18 mouse cellular contexts compared by ENCODE assay signal in genomic region chr10:22301641-22302040, GRCm38 (mm10). TPM values are rescaled to one million over a fixed set of nuclear protein-coding genes. Genes with fewer than 3 reads are reported as not detected.
DNase-seq lines count a peak whose midpoint lies in the region; ATAC-seq and TF ChIP-seq lines count a peak whose summit lies in the region.
"Had no signal": no experiment of that assay in that cellular context is flagged by ENCODE, and none has a peak within 500 bp of the region (broad histone marks: within the 10 kb centered on the region; RNA-seq: fewer than 3 reads in every experiment).

No protein-coding gene starts in this region.

- no peak for TF ChIP-seq CTCF in thymus, adult 2 months (IDR thresholded peaks at IDR 0.05; ENCODE audit: borderline replicate concordance, control insufficient read depth, extremely low read depth, insufficient read depth, low read length, poor library complexity)
- no peak for TF ChIP-seq CTCF in MEL (IDR thresholded peaks at IDR 0.05 in 2 of 3, conservative IDR thresholded peaks at IDR 0.05 in 1 of 3; ENCODE audit: control insufficient read depth in 1 of 3, insufficient read depth in 1 of 3, low read depth in 2 of 3, low read length in 3 of 3, poor library complexity in 1 of 3, severe bottlenecking in 1 of 3)

- H3K27ac ChIP-seq in thymus, adult 2 months (ENCODE audit: control insufficient read depth, insufficient read depth, low read length), result peak overlapping the region; percentile 98
- H3K27ac ChIP-seq in MEL (ENCODE audit: control insufficient read depth, low read depth, low read length), result peak overlapping the region; percentile 98
- H3K27ac ChIP-seq in liver, embryonic 16.5 days (ENCODE audit: low read length), result no peak overlapping the region; the same call in 1 of the 2 replicates
- no peak overlapping the region for H3K27ac ChIP-seq in hindbrain, embryonic 13.5 days
- H3K27ac ChIP-seq: heart, embryonic 15.5 days; stomach, embryonic 15.5 days had no signal

- WGBS in thymus, adult 2 months, result 59% methylated on average over 1 of the region's 1 CpGs
- WGBS in liver, embryonic 16.5 days (ENCODE audit: insufficient replicate concordance), result 33% methylated on average over 1 of the region's 1 CpGs
- whole genome bisulfite sequencing in hindbrain, embryonic 13.5 days, result 90% methylated on average over 1 of the region's 1 CpGs

- no peaks in the 10 kb centered on the region for H3K36me3 ChIP-seq in thymus, adult 2 months (ENCODE audit: control insufficient read depth, insufficient read depth, low read length)
- peaks cover 0 to 51% of the 10 kb centered on the region in 2 experiments; a peak in 2 of 4 replicates for H3K36me3 ChIP-seq in MEL (ENCODE audit: control insufficient read depth in 1 of 2, insufficient read depth in 2 of 2, low read length in 2 of 2)
- H3K36me3 ChIP-seq in liver, embryonic 16.5 days (ENCODE audit: control insufficient read depth, insufficient read depth), result no peaks in the 10 kb centered on the region
- H3K36me3 ChIP-seq in splenic B cell, adult 2 months (ENCODE audit: control insufficient read depth, insufficient read depth, low read length, poor library complexity, severe bottlenecking), result peaks cover 2% of the 10 kb centered on the region
- H3K36me3 ChIP-seq in hindbrain, embryonic 13.5 days, result no peaks in the 10 kb centered on the region
- H3K36me3 ChIP-seq: heart, embryonic 15.5 days; stomach, embryonic 15.5 days had no signal

- peak overlapping the region; percentile 85 for H3K9ac ChIP-seq in MEL (ENCODE audit: control insufficient read depth, low read depth, low read length, poor library complexity, severe bottlenecking)
- no peak overlapping the region for H3K9ac ChIP-seq in liver, embryonic 16.5 days (ENCODE audit: low read depth, low read length)
- H3K9ac ChIP-seq in hindbrain, embryonic 13.5 days, result no peak overlapping the region
- H3K9ac ChIP-seq: heart, embryonic 15.5 days; stomach, embryonic 15.5 days had no signal

- peak overlapping the region; percentile 17; the same call in 1 of the 2 replicates for H3K4me2 ChIP-seq in liver, embryonic 16.5 days (ENCODE audit: low read depth, low read length)
- no peak overlapping the region for H3K4me2 ChIP-seq in hindbrain, embryonic 13.5 days
- H3K4me2 ChIP-seq: heart, embryonic 15.5 days; stomach, embryonic 15.5 days had no signal

- TF ChIP-seq POLR2A in thymus, adult 2 months (IDR thresholded peaks at IDR 0.05; ENCODE audit: control insufficient read depth, extremely low read depth, insufficient read depth, low read length, poor library complexity), result no peak
- no peak; a peak in 1 of 4 replicates for TF ChIP-seq POLR2A in MEL (IDR thresholded peaks at IDR 0.05; ENCODE audit: control insufficient read depth in 1 of 2, insufficient read depth in 1 of 2, low read depth in 1 of 2, low read length in 2 of 2, poor library complexity in 1 of 2)

- peaks cover 6% of the 10 kb centered on the region for H3K79me2 ChIP-seq in MEL (ENCODE audit: control insufficient read depth, insufficient read depth, low read length, poor library complexity)

- peak in 1 of 2 experiments; percentile 50; a peak in 1 of 4 replicates for TF ChIP-seq EP300 in MEL (IDR thresholded peaks at IDR 0.05; ENCODE audit: low read depth in 1 of 2, low read length in 2 of 2)

- ATAC-seq in liver, embryonic 16.5 days (ENCODE audit: low read depth), result no peak
- ATAC-seq in hindbrain, embryonic 13.5 days (ENCODE audit: low FRiP score), result no peak
- ATAC-seq: forebrain, embryonic 14.5 days; hindbrain, embryonic 16.5 days had no signal

- no peaks in the 10 kb centered on the region for H3K27me3 ChIP-seq in thymus, adult 2 months (ENCODE audit: control insufficient read depth, insufficient read depth, low read length)
- no peaks in the 10 kb centered on the region for H3K27me3 ChIP-seq in MEL (ENCODE audit: control insufficient read depth in 1 of 2, insufficient read depth in 2 of 2, low read length in 2 of 2)
- no peaks in the 10 kb centered on the region for H3K27me3 ChIP-seq in liver, embryonic 16.5 days (ENCODE audit: control insufficient read depth, insufficient read depth, low read depth, low read length)
- H3K27me3 ChIP-seq in splenic B cell, adult 2 months (ENCODE audit: control insufficient read depth, insufficient read depth, low read length, poor library complexity, severe bottlenecking), result no peaks in the 10 kb centered on the region
- no peaks in the 10 kb centered on the region for H3K27me3 ChIP-seq in hindbrain, embryonic 13.5 days
- H3K27me3 ChIP-seq: heart, embryonic 15.5 days; stomach, embryonic 15.5 days had no signal

- H3K4me1 ChIP-seq in thymus, adult 2 months (replicated peaks; ENCODE audit: control insufficient read depth, insufficient read depth, low read length), result peaks cover 16% of the 10 kb centered on the region
- peaks cover 16 to 39% of the 10 kb centered on the region in 2 experiments for H3K4me1 ChIP-seq in MEL (ENCODE audit: control insufficient read depth in 1 of 2, insufficient read depth in 2 of 2, low read length in 2 of 2)
- no peaks in the 10 kb centered on the region for H3K4me1 ChIP-seq in liver, embryonic 16.5 days (ENCODE audit: control insufficient read depth, low read depth, low read length)
- no peaks in the 10 kb centered on the region for H3K4me1 ChIP-seq in hindbrain, embryonic 13.5 days (replicated peaks)
- H3K4me1 ChIP-seq: heart, embryonic 15.5 days; stomach, embryonic 15.5 days had no signal

- no peak overlapping the region; the same call in 1 of the 2 replicates for H3K4me3 ChIP-seq in thymus, adult 2 months (ENCODE audit: control insufficient read depth, insufficient read depth, low read length)
- peak overlapping the region; percentile 68 to 76 for H3K4me3 ChIP-seq in MEL (ENCODE audit: control insufficient read depth in 1 of 2, insufficient read depth in 1 of 2, low read depth in 2 of 2, low read length in 2 of 2)
- peak overlapping the region; percentile 36 for H3K4me3 ChIP-seq in liver, embryonic 16.5 days (ENCODE audit: low read depth, low read length)
- no peak overlapping the region for H3K4me3 ChIP-seq in hindbrain, embryonic 13.5 days
- H3K4me3 ChIP-seq: heart, embryonic 15.5 days; stomach, embryonic 15.5 days had no signal

- H3K9me3 ChIP-seq in MEL (replicated peaks; ENCODE audit: insufficient read depth, low read length), result no peaks in the 10 kb centered on the region
- no peaks in the 10 kb centered on the region for H3K9me3 ChIP-seq in liver, embryonic 16.5 days (replicated peaks; ENCODE audit: control insufficient read depth, low read length)
- H3K9me3 ChIP-seq in hindbrain, embryonic 13.5 days, result no peaks in the 10 kb centered on the region
- H3K9me3 ChIP-seq: heart, embryonic 15.5 days; stomach, embryonic 15.5 days had no signal

- no peak for TF ChIP-seq RAD21 in MEL (IDR thresholded peaks at IDR 0.05; ENCODE audit: low read depth, low read length)

- no peak for DNase-seq in thymus, adult 2 months
- no peak for DNase-seq in thymus, postnatal 36 days
- peak; percentile 87 for DNase-seq in MEL (ENCODE audit: low read depth, low spot score)
- DNase-seq in splenic B cell, adult 2 months (ENCODE audit: low read depth, low spot score), result peak; percentile 66
- no peak for DNase-seq in adrenal gland, adult 8-10 months
- DNase-seq in adrenal gland, postnatal 36 days, result no peak
- DNase-seq: cerebellum, postnatal 14 days; gastrocnemius, postnatal 25 days; layer of hippocampus, adult 9-11 months; left cerebral cortex, postnatal 4 days; lung, postnatal 10 days; right cerebral cortex, postnatal 14 days had no signal

TF ChIP-seq in MEL, 35 proteins besides CTCF, POLR2A, EP300 and RAD21:
- TF ChIP-seq GATA1 (IDR thresholded peaks at IDR 0.05; ENCODE audit: low read depth, low read length) (peak; percentile 20; the same call in 1 of the 2 replicates), MYC (IDR thresholded peaks at IDR 0.05; ENCODE audit: low read depth, low read length) (peak; percentile 47; the same call in 1 of the 2 replicates), NELFE (IDR thresholded peaks at IDR 0.05; ENCODE audit: low read depth, low read length) (peak; percentile 44), ETS1 (IDR thresholded peaks at IDR 0.05; ENCODE audit: low read depth, low read length) (peak; percentile 28; the same call in 1 of the 2 replicates), SMC3 (IDR thresholded peaks at IDR 0.05; ENCODE audit: low read depth, low read length) (no peak), MXI1 (IDR thresholded peaks at IDR 0.05; ENCODE audit: low read depth, low read length) (0 out of 2 replicates have a peak, but pooled peaks have one; percentile 17), ELF1 (IDR thresholded peaks at IDR 0.05; ENCODE audit: low read depth, low read length) (peak; percentile 80), MEF2A (IDR thresholded peaks at IDR 0.05; ENCODE audit: extremely low read depth, insufficient replicate concordance, low read depth, low read length, poor library complexity, severe bottlenecking) (no peak), TBP (IDR thresholded peaks at IDR 0.05; ENCODE audit: low read depth, low read length) (peak; percentile 75), SIN3A (IDR thresholded peaks at IDR 0.05; ENCODE audit: low read length) (peak; percentile 52; the same call in 1 of the 2 replicates), NRF1 (IDR thresholded peaks at IDR 0.05; ENCODE audit: insufficient read depth, low read depth, low read length, poor library complexity, severe bottlenecking) (no peak), MAFK (IDR thresholded peaks at IDR 0.05; ENCODE audit: borderline replicate concordance, low read depth, low read length) (no peak), ZMIZ1 (IDR thresholded peaks at IDR 0.05; ENCODE audit: low read depth, low read length) (peak; percentile 54; the same call in 1 of the 2 replicates)

RNA-seq across cellular contexts. Expression of gene Raet1d, which starts 58.7 kb away (rescaled TPM):
- polyA plus RNA-seq in thymus, adult 2 months (2012; rRNA removed), result 0.09 TPM in 1 of 2 replicates, not detected in the other
- total RNA-seq in MEL (2012; rRNA removed), result 0.08 and 0.26 TPM in 2 replicates
- under 1 TPM in 1 of 2 experiments, not detected in 1; 0.42 TPM for polyA plus RNA-seq in MEL (2012; ENCODE audit: insufficient read depth in 1 of 2, insufficient read length in 2 of 2, low read depth in 1 of 2, low replicate concordance in 2 of 2, missing spikeins in 1 of 2)
- 9.0 and 10.0 TPM in 2 replicates for polyA plus RNA-seq in liver, embryonic 16.5 days (2015; fragmentation: Nextera tagmentation; extraction: Ambion mirVana)
- total RNA-seq in adrenal gland, adult 8-10 months (2022), result not detected
- total RNA-seq in adrenal gland, postnatal 36 days (2021), result not detected
- 3.7 and 5.3 TPM in 2 replicates for polyA plus RNA-seq in hindbrain, embryonic 13.5 days (2015; fragmentation: Nextera tagmentation; extraction: Ambion mirVana)
- total RNA-seq: gastrocnemius, postnatal 25 days had no signal

Comparison
In these comparisons a context has a peak if more than half of its experiments do, and no peak if none do; other contexts are left out.
1. DNase-seq: peak in MEL (single experiment) and splenic B cell, adult 2 months (single experiment); none in thymus, adult 2 months (single experiment), thymus, postnatal 36 days (0 of 2), adrenal gland, adult 8-10 months (single experiment) and adrenal gland, postnatal 36 days (0 of 2).
2. H3K27ac ChIP-seq: peak in thymus, adult 2 months (single experiment) and MEL (single experiment); none in liver, embryonic 16.5 days (single experiment) and hindbrain, embryonic 13.5 days (single experiment).
3. H3K4me3 ChIP-seq: peak in MEL (2 of 2) and liver, embryonic 16.5 days (single experiment); none in thymus, adult 2 months (single experiment) and hindbrain, embryonic 13.5 days (single experiment).